Mouse (Mus musculus): Measurements from ENCODE around the gene Zbtb25.

DNA sequence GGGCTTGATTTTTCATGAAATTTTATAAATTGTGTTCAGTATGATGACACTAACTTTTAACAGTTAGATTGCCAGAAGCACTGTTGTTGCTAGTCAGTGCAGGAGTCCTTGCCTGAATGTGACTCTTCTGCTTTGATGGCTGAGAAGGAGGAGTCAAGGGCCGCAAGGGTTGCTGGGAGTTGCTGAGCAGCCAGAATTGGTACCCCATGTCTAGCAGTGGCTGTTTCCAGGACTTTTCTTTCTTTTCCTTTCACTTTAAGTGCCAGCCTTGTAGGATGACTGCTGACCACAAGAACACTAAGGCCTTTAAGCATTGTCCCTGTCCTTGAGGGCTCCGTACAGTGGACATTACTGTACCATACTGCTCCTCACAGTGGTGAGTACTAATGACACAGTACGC, 8.3 kb upstream of the Zbtb25 start:
- TF ChIP-seq CTCF (IDR thresholded peaks at IDR 0.05; ENCODE audit: control insufficient read depth, insufficient read depth, insufficient replicate concordance, low read depth, low read length) (no peak), POLR2A (IDR thresholded peaks at IDR 0.05; ENCODE audit: control insufficient read depth, low read depth, low read length) (no peak)

Data from testis, adult 2 months (tissue).